Mouse (Mus musculus) right cerebral cortex, postnatal 36 days (tissue): ENCODE results near the gene Ckm.

ENCODE experiments used
- DNase-seq, 2 experiments: peaks; one replicate each; pipeline ENCODE4 v3.0.0; 2022; ENCODE audit warnings: low spot score in 2 of 2, mixed read lengths in 1 of 2

The Ckm gene

GRCm38 (mm10) chr7:19466602-19467145 lies 62.1 kb downstream of the Ckm start:
- DNase-seq, result no peak

DNA sequence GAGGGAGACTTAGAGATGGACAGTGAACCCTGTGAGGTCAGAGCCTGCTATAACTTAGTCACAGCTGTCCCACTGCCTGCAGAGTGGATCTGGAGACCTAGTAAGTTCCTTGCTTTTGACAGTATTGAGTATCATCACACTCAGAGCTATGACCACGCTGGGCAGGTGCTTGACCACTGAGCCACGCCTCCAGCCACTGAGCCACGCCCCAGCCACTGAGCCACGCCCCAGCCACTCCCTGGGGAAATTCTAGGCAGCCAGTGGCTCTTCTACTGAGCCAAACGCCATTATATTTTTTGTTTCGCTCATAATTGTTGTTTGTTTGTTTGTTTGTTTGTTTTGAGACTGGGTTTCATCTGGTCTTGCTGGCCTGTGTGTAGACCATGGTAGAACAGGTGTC lies 63.1 kb downstream of the Ckm start:
- no peak for DNase-seq

DNA sequence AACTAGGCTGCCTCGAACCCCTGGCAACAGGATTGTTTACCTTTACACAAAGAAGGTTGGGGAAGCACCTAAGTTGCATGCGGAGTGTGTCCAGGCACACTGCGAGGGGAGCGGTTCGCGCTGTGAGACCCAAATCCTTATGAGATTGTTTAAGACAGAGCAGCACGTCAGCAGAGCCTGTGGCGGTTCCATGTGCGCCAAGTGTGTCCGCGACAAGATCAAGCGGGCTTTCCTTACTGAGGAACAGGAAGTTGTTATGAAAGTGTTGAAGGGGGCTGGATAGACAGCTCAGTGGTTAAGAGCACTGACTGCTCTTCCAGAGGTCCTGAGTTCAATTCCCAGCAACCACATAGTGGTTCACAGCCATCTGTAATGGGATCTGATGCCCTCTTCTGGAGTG lies 63.7 kb downstream of the Ckm start:
- DNase-seq, result no peak

DNA sequence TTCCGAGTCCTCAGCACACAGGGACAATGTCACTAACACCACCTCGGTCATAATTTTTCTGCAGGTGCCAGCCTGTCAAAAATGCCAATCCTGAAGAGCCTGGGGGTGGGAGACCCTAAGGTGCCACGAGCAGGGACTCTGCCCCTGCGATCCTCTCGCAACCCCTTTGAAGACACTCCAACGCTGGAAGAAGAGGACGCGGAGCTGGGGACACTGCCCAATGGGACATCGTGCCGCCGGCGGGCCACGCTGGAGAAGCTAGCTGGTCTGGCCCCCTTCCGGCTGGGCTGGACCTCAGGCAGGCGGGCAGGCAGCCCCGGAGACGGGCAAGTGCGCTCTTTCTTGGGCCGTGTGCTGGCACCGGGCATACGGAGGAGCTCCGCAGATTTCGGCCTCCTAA lies 64.8 kb downstream of the Ckm start:
- DNase-seq, result no peak

DNA sequence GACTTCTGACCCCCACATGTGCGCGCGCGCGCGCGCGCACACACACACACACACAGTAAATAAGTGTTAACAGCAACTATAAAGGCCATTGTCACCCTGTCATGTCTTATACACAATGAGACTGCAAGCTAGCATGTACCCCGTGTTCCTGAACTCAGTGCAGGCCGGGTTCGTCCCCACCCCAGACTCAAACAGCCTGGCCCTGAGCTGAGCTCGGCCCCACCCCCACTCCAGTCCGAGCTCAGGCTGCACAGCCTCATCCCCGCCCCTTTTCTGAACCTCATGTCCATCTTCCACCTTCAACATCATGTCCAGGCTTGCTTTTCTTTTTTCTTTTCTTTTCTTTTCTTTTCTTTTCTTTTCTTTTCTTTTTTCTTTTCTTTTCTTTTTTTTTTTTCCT lies 65.7 kb downstream of the Ckm start:
- no peak for DNase-seq

DNA sequence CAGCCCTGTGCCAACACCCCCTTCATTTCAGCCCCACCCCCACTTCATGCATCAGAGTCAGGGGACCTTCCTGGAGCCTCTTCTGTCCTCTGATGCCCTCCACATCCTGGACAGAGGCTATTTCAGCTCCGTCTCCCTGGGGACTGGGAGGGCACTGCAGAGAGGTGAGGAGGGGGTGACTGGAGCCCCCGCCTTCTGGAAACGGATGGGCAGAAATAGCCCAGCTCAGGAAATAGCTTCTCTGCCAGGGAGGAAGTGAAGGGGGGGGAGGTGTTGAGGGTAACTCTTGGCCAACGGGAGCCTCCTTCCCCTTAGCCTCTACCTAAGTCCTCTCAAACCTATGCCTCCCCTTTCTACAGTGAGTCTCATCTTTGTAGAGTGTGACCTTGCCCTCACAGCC lies 67.8 kb downstream of the Ckm start:
- DNase-seq, result no peak
